Mouse (Mus musculus) neutrophil, adult 5-6 weeks (primary cell): ENCODE measurements around the gene Dek. TPM values are rescaled to one million over a fixed set of nuclear protein-coding genes. Genes with fewer than 3 reads are reported as not detected.

Experiments
- ATAC-seq: fragments of 151-379, 151-347 bp; 2 replicates; pipeline ENCODE4 v1.8.0; 2017; ENCODE audit warnings: mild to moderate bottlenecking, moderate TSS enrichment; ENCODE audit not compliant: insufficient number of reproducible peaks, poor library complexity, low FRiP score, severe bottlenecking; ENCODE audit errors: extremely low read depth
- total RNA-seq: library from RNA; stranded (forward); fragments of 200-1000 nt; gene quantifications from 2 replicates; pipeline ENCODE4 v1.2.3, GENCODE M21; 2017

The Dek gene
- total RNA-seq, result 193 and 222 TPM in 2 replicates

DNA sequence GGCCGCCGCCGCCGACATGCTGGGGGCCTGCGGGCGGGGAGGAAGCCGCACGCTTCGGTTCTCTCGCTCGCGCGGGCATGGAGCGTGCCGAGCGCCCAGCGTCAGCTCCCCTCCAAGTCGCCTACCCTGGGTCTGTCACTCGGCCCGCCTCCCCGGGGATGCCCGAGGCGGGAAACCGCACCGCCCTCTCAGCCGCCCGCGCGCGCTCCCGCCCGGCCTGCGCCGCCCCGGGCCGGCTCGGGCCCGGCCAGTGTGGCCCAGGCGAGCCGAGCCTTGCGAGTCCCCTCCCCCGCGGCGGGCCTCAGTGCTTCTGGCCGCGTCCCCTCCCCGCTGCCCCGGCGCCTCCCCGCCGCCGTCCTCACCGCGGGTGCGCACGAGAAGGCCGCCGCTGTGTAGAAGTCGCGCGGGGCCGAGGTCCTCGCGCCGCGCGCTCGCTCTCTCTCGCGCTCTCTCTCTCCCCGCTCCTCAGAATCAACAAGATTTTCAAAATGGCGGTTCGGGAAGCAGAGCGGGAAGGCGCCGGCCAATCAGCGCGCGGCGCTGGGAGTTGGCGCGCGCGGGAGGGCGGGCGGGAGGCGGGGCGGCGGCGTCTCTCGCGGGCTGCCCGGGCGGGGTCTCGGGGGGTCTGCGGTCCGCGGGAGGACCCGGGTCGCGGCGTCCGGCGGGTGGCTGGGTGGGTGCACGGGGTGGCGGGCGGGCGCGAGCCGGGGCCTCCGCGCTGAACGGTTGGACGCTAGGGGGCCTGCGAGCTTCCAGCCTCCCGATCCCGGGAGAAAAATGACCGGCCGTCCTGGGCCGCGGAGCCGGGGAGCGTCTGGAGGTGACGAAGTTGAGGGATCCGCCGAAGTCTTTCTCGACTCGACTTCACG lies at the start of gene Dek:
TSS of gene Dek (minus strand) at position 491 of the 869 bp plus-strand sequence.
- ATAC-seq, result peak; percentile 65

DNA sequence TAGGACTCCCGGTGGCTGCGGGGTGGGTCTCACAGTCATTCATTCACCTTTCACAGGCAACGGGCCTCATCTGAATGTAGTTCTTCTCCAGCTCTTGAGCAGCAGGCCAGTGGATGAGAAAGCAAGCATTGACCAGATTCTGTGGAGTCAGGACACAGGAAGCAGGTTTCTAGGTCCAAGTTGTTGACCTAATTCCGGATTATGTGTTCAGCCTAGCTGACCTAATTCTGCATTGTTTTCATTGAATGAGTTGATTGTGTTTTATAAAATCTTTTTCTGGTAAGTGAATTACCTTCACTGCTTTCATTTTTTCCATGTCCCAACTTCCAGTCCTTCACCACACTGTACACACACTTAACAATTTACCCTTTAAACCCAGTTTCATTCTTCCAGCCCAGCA lies 48.9 kb upstream of the Dek start:
- no peak for ATAC-seq

DNA sequence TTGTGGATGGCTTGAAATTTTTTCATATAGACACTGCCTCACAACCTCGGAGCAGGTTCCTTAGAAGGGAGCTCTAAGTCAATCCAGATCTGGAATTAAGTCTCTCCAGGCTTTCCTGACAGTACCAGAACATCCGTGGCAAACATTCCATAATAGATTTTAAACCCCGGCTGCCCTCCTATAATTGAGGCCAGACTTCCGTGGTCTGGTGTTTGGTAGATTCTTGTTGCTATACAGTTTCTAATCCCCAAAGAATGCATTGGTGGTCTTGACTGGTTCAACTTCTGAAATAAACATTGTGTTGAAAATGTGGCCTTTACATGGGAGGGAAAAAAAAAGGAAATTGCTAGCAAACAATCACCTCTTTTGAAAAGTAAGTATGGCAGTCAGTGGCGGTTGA lies 47.2 kb upstream of the Dek start:
- no peak for ATAC-seq

- no peak for ATAC-seq
Measured at GRCm38 (mm10) chr13:47152390-47152789, 46.4 kb upstream of the Dek start.

GRCm38 (mm10) chr13:47151060-47151459 lies 45.1 kb upstream of the Dek start:
- ATAC-seq, result no peak

- no peak for ATAC-seq
Measured at GRCm38 (mm10) chr13:47149993-47150392, 44.0 kb upstream of the Dek start.

DNA sequence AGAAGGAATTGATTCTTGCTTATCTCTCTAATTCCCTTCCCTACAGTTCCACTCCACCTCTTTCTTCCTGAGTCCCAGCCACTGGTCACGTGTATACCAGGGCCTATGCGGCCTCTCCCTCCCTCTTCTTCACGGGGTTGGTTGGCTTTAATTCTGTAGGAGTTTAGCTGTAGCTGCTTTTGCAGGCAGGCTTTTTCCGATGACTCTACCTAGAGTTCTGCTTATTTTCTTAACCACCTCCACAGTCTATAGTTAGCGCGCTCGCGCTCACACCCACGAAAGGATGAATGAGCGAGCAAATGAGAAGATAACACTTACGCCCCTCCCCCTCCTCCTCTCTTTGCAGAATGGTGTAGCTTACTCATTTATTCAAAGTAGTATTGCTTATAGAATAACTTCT lies 42.6 kb upstream of the Dek start:
- ATAC-seq, result no peak

- no peak for ATAC-seq
Measured at GRCm38 (mm10) chr13:47146388-47146787, 40.4 kb upstream of the Dek start.

GRCm38 (mm10) chr13:47145939-47146338 lies 39.9 kb upstream of the Dek start:
- no peak for ATAC-seq

GRCm38 (mm10) chr13:47142764-47143163 lies 36.8 kb upstream of the Dek start:
- no peak for ATAC-seq

DNA sequence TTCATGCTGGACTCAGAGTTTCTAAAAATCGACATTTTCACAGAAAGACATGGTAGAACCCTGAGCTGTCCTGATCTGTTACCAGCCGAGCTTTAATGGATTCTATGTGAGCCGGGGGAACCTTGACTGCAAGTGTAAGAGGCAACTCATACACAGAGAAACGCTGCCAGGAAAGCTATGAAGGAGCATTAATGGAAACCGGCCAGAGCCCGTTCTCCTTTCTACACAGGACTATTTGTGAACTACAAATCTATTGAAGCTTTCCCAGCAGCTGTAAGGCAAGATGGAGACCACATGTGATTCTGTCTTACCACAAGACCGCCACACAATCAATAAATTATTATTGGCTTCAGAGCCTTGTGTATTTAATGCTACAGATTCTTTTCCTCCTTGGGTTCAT lies 29.7 kb upstream of the Dek start:
- ATAC-seq, result no peak

GRCm38 (mm10) chr13:47134836-47135235 lies 28.8 kb upstream of the Dek start:
- ATAC-seq, result no peak

GRCm38 (mm10) chr13:47133058-47133457 lies 27.1 kb upstream of the Dek start:
- no peak for ATAC-seq

GRCm38 (mm10) chr13:47129090-47129489 lies 23.1 kb upstream of the Dek start:
- ATAC-seq, result no peak

DNA sequence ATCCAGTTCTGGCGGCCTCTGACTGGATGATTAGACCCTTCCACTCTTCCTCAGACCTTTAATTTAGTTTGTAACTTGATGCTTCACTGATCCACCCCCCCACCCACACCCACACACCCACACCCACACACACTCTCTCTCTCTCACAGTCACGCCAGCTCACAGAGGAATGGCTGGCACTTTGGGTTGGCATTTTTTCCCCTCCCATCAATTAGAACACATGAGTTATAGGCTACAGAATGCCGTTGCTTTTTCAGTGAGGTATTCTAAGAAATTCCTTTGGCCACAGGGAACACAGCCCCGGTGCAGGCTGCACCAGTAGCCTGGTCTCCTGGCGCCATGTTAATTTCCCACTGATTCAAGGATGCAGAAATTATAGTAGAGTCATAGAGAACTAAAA lies 19.6 kb upstream of the Dek start:
- no peak for ATAC-seq

DNA sequence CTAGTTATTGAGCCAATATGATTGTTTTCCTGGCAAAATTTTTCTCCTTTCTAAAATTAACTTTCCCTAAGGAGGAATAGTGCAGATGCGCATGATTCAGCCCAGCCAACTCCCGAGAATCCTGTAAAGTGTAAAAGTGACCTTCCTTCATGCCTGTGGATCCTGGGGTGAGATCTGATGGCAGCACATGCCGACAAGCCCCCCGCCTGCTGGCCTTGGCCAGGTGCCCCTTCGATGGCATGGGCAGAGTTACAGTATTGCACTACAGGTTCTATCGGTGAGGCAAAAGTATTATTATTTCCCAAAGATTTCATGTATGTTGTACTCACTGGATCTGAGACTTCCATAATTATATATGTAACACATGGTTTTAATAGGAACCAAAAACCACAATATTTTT lies 19.0 kb upstream of the Dek start:
- no peak for ATAC-seq

- no peak for ATAC-seq
Measured at GRCm38 (mm10) chr13:47124449-47124848, 18.4 kb upstream of the Dek start.

DNA sequence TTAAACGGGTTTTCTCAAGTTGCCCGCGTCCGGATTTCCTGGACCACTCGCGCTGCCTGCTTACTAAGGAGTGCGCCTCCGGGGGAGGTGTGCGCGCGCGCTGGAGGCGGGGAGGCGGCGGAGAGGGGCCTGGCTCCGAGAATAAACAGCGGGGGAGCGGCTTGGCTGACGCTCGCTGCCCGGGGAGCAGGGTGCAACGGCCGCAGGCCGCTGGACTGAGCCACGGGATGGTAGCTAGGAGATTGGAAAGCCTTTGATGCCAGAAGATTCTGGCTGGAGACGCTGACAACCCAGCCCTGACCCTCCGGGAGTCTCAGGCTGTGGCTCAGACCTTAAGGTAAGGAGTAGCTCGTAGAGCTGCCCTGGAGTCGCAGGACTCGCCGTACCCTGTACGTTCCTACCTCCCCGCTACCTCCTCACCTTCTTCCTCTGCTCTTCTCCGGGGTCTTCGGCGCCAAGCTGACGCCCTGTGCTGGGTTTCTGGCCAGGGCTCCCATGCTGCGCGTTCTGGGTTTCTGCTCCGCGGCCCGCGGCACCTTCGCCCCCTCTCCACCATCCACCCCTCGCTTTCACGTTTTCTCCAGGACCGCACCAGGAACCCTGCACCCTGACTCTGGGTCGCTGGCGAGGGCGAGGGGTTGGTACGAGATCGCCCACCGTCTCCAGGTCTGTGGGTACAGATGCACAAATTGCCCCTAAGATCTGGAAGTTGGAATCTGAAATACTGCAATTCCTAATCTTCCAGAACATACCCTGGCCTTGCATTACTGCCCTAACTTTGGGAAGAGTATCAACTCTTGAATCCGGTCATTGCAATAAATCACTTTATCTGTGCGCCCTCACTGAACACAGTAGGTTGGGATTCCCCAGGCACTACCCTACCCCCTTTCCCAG lies 16.8 kb upstream of the Dek start, which contains the start of gene Rnf144b:
TSS of gene Rnf144b (plus strand) at position 120 of the 894 bp plus-strand sequence.
- no peak for ATAC-seq

DNA sequence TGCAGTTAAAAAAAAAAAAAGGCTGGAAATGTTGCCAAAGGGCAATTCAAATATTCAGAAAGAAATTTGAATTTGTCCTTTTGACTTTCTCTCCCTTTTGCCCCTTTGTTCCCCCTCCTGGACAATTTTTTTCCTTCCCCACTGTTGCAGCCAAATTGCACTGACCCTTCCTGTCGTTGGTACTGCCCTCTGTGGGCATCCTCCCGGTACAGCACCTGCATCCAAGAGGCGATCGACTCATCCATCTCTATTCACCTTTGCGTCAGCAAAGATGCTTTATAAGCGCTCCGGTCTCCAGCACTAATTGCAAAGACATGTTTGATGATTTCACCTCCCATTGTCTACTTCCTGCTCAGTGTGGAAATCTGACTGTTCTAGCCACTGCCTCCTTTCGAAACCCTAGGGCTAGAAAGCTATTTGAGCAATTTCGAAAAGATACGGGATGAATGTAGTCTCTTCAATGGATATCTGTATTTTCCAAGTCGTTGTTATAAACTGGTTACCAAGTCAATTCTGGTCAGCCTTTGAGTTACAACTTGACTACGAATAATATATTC lies 15.4 kb upstream of the Dek start:
- no peak for ATAC-seq

DNA sequence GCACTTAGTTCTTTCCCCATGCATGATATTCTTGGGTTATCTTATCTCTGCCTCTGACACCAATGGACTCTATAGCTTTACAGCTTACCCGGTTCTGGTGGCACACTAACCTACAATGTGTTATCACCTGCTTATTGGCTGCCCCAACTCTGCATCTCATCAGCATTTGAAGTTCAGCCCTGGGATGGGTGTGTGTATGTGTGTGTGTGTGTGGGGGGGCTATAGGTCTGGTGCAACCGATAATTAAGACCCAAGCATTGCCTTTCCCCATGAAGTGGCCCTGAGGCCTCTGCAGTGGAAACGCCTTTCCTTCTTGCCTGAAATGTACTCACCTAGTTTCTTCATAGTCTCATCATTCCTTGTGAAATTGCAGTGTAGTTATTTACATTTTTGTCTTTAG lies 10.0 kb upstream of the Dek start:
- ATAC-seq, result no peak
